9 mouse cellular contexts compared by ENCODE assay signal in the genomic region with DNA sequence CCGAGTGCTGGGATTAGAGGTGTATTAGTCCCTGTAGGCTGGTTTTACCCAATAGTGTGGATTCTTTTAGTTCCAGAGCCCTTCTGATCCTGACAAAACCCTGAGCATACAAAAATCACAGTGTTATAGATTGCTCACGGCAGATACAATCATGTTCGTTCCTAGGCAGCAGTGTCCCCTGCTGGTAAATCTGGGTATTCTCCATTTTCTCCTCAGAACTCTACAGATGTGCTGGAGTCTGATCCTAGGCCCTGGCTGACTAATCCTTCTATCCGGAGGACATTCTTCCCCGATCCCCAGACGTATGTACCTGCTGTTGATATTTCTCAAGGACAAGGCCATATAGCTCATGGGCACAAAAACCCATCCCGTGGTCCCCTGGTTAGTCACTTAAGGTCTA. TPM values are rescaled to one million over a fixed set of nuclear protein-coding genes. Genes with fewer than 3 reads are reported as not detected.
DNase-seq lines count a peak whose midpoint lies in the region; TF ChIP-seq lines count a peak whose summit lies in the region.
"Had no signal": no experiment of that assay in that cellular context is flagged by ENCODE, and none has a peak within 500 bp of the region (broad histone marks: within the 10 kb centered on the region; RNA-seq: fewer than 3 reads in every experiment).

No protein-coding gene starts in this region.

- no peak for TF ChIP-seq POLR2A in thymus, adult 2 months (IDR thresholded peaks at IDR 0.05; ENCODE audit: control insufficient read depth, extremely low read depth, insufficient read depth, low read length, poor library complexity)
- no peak for TF ChIP-seq POLR2A in lung, adult 2 months (IDR thresholded peaks at IDR 0.05; ENCODE audit: borderline replicate concordance, extremely low read depth, low read depth, low read length)

- no peaks in the 10 kb centered on the region for H3K4me1 ChIP-seq in thymus, adult 2 months (replicated peaks; ENCODE audit: control insufficient read depth, insufficient read depth, low read length)
- no peaks in the 10 kb centered on the region for H3K4me1 ChIP-seq in lung, adult 2 months (ENCODE audit: control insufficient read depth, insufficient read depth, low read length)

- H3K27ac ChIP-seq in thymus, adult 2 months (ENCODE audit: control insufficient read depth, insufficient read depth, low read length) = no peak overlapping the region
- H3K27ac ChIP-seq: macrophage had no signal

- WGBS in thymus, adult 2 months = 88% methylated on average over 7 of the region's 7 CpGs
- WGBS in lung, adult 2 months = 72% methylated on average over 7 of the region's 7 CpGs

- TF ChIP-seq CTCF in thymus, adult 2 months (IDR thresholded peaks at IDR 0.05; ENCODE audit: borderline replicate concordance, control insufficient read depth, extremely low read depth, insufficient read depth, low read length, poor library complexity) = no peak
- peak; percentile 37; the same call in 1 of the 2 replicates for TF ChIP-seq CTCF in lung, adult 2 months (IDR thresholded peaks at IDR 0.05; ENCODE audit: insufficient read depth, low read length)

- peak; percentile 22 to 51 for DNase-seq in heart, postnatal 14 days
- no peak for DNase-seq in heart, adult 9 months (ENCODE audit: low spot score in 2 of 2)
- peak; percentile 30 for DNase-seq in thymus, adult 2 months
- no peak for DNase-seq in thymus, adult 18-20 months
- DNase-seq in cerebellum, postnatal 36 days = peak; percentile 21 to 42
- no peak for DNase-seq in lung, adult 2 months
- no peak for DNase-seq in ovary, adult 18-20 months (ENCODE audit: low spot score)

- intact Hi-C loops in heart, postnatal 14 days (cut with DNase I) = loop anchor here (2.0 kb wide), 2 partner anchors 160 to 426 kb away; no protein-coding TSS in a partner anchor

- peaks cover 56% of the 10 kb centered on the region for H3K36me3 ChIP-seq in thymus, adult 2 months (ENCODE audit: control insufficient read depth, insufficient read depth, low read length)

- H3K4me3 ChIP-seq in thymus, adult 2 months (ENCODE audit: control insufficient read depth, insufficient read depth, low read length) = no peak overlapping the region
- H3K4me3 ChIP-seq in lung, adult 2 months (replicated peaks; ENCODE audit: extremely low read depth, low read depth, low read length) = no peak overlapping the region

- no peaks in the 10 kb centered on the region for H3K27me3 ChIP-seq in thymus, adult 2 months (ENCODE audit: control insufficient read depth, insufficient read depth, low read length)

RNA-seq across cellular contexts. Expression of gene Trpc2, which starts 4.4 kb away (rescaled TPM):
- total RNA-seq in heart, postnatal 14 days (2021) = under 1 TPM; 0.63 to 0.69 TPM
- polyA plus RNA-seq in thymus, adult 2 months (2012; rRNA removed) = 0.61 and 0.92 TPM in 2 replicates
- not detected in 2 replicates for polyA plus RNA-seq in lung, adult 2 months (2012; rRNA removed)
- total RNA-seq: hematopoietic stem cell, adult 5-6 weeks had no signal

RNA-seq across cellular contexts. Expression of gene Xntrpc, which starts 13.0 kb away (rescaled TPM):
- total RNA-seq in heart, postnatal 14 days (2021) = under 1 TPM; 0.61 to 0.84 TPM
- polyA plus RNA-seq in thymus, adult 2 months (2012; rRNA removed) = 11.9 and 12.1 TPM in 2 replicates
- polyA plus RNA-seq in lung, adult 2 months (2012; rRNA removed) = 3.0 and 3.5 TPM in 2 replicates
- polyA plus RNA-seq: macrophage had no signal

RNA-seq across cellular contexts. Expression of gene Xndc1, which starts 13.2 kb away (rescaled TPM):
- 10 to 100 TPM in 1 of 2 experiments, 1 to 10 TPM in 1; 8.9 to 10.2 TPM for total RNA-seq in heart, postnatal 14 days (2021)
- polyA plus RNA-seq in thymus, adult 2 months (2012; rRNA removed) = 47.7 and 54.3 TPM in 2 replicates
- 14.8 and 18.9 TPM in 2 replicates for polyA plus RNA-seq in lung, adult 2 months (2012; rRNA removed)

RNA-seq across cellular contexts. Expression of gene Rnf121, which starts 13.2 kb away (rescaled TPM):
- 10 to 100 TPM; 19.8 to 21.5 TPM for total RNA-seq in heart, postnatal 14 days (2021)
- 41.0 and 42.1 TPM in 2 replicates for polyA plus RNA-seq in thymus, adult 2 months (2012; rRNA removed)
- polyA plus RNA-seq in lung, adult 2 months (2012; rRNA removed) = 20.5 and 31.9 TPM in 2 replicates

RNA-seq across cellular contexts. Expression of gene Art1, which starts 23.0 kb away (rescaled TPM):
- 100 to 1,000 TPM; 131 to 158 TPM for total RNA-seq in heart, postnatal 14 days (2021)
- polyA plus RNA-seq in thymus, adult 2 months (2012; rRNA removed) = 15.7 and 23.7 TPM in 2 replicates
- 7.3 and 15.7 TPM in 2 replicates for polyA plus RNA-seq in lung, adult 2 months (2012; rRNA removed)
- polyA plus RNA-seq: macrophage had no signal

Comparison
In these comparisons a context has a peak if more than half of its experiments do, and no peak if none do; other contexts are left out.
1. DNase-seq: peak in heart, postnatal 14 days (2 of 2), thymus, adult 2 months (single experiment) and cerebellum, postnatal 36 days (2 of 2); none in heart, adult 9 months (0 of 2), thymus, adult 18-20 months (0 of 2), lung, adult 2 months (single experiment) and ovary, adult 18-20 months (single experiment).